Mouse (Mus musculus) ES-E14 (cell line): ENCODE measurements at regions not wholly inside any gene's neighbourhood (a gene's known extent, or its start where the extent isn't known, plus 50 kb on each side); places are given as distances from the start of the nearest gene placed in this dataset.

Source experiments
- DNase-seq: peaks from one replicate; pipeline ENCODE4 v3.0.0-alpha.2; 2013; ENCODE audit warnings: low read depth, low spot score
- H3K27ac ChIP-seq: 2 replicates; pipeline ENCODE4 v1.5.1; 2012; ENCODE audit warnings: low read depth, mild to moderate bottlenecking, low read length, moderate library complexity, mixed read lengths; ENCODE audit not compliant: poor library complexity, insufficient read depth, severe bottlenecking
- H3K36me3 ChIP-seq: 2 replicates; pipeline ENCODE4 v1.6.1; 2012; ENCODE audit warnings: mild to moderate bottlenecking, low read length, moderate library complexity, mixed read lengths; ENCODE audit not compliant: control insufficient read depth, poor library complexity, insufficient read depth, severe bottlenecking
- H3K4me1 ChIP-seq, 2 experiments: fragments of 150-350 bp in 1 of 2; sonication (generic) in 1 of 2; 2 replicates each; pipeline ENCODE4 v1.6.1; 2012; ENCODE audit warnings: low read length in 2 of 2, mild to moderate bottlenecking in 1 of 2, mixed read lengths in 1 of 2; ENCODE audit not compliant: control insufficient read depth in 2 of 2, insufficient read depth in 2 of 2, poor library complexity in 1 of 2
- H3K4me3 ChIP-seq, 2 experiments: fragments of 150-350 bp in 1 of 2; sonication (generic) in 1 of 2; 2 replicates each; pipeline ENCODE4 v1.5.1; 2012; ENCODE audit warnings: low read length in 2 of 2, low read depth in 1 of 2, mild to moderate bottlenecking in 1 of 2, mixed read lengths in 1 of 2; ENCODE audit not compliant: insufficient read depth in 1 of 2, poor library complexity in 1 of 2, severe bottlenecking in 1 of 2
- H3K9ac ChIP-seq: 2 replicates; pipeline ENCODE4 v1.6.1; 2012; ENCODE audit warnings: low read depth, mild to moderate bottlenecking, low read length, mixed read lengths; ENCODE audit not compliant: poor library complexity, insufficient read depth, severe bottlenecking
- H3K9me3 ChIP-seq: fragments of 150-350 bp; sonication (generic); 2 replicates; pipeline ENCODE4 v1.6.1; 2012; ENCODE audit warnings: low read depth, mild to moderate bottlenecking, low read length; ENCODE audit not compliant: control insufficient read depth, insufficient read depth
- CHD2 ChIP-seq: IDR thresholded peaks from 2 replicates; pipeline ENCODE4 v1.6.1; 2014; ENCODE audit warnings: mild to moderate bottlenecking, low read depth, low read length, inconsistent platforms
- HCFC1 ChIP-seq: IDR thresholded peaks from 2 replicates; pipeline ENCODE4 v1.6.1; 2012; ENCODE audit warnings: low read length, inconsistent platforms, borderline replicate concordance; ENCODE audit not compliant: insufficient read depth
- MAFK ChIP-seq: IDR thresholded peaks from 2 replicates; pipeline ENCODE4 v1.6.1; 2014; ENCODE audit warnings: mild to moderate bottlenecking, low read depth, low read length, inconsistent platforms; ENCODE audit not compliant: insufficient read depth
- ZC3H11A ChIP-seq: IDR thresholded peaks from 2 replicates; pipeline ENCODE4 v1.6.1; 2012; ENCODE audit warnings: low read depth, mild to moderate bottlenecking, inconsistent platforms, low read length, borderline replicate concordance
- ZNF384 ChIP-seq: IDR thresholded peaks from 2 replicates; pipeline ENCODE4 v1.6.1; 2012; ENCODE audit warnings: low read depth, low read length, inconsistent platforms
- in situ Hi-C, 2 experiments: fragments of 600-800 bp; cut with MboI; formaldehyde crosslinking; loops; one replicate each; pipeline ENCODE4 v1.15.1; 2025; ENCODE audit warnings: low sequenced_read_pairs in 2 of 2, inconsistent platforms in 1 of 2; ENCODE audit not compliant: unreplicated experiment in 2 of 2

GRCm38 (mm10) chr19:36264397-36264796, 83.7 kb upstream of the Pcgf5 start:
- H3K4me3 ChIP-seq = no peak overlapping the region
- no peak overlapping the region for H3K9ac ChIP-seq
- no peaks in the 10 kb centered on the region for H3K4me1 ChIP-seq
- no peaks in the 10 kb centered on the region for H3K36me3 ChIP-seq
- no peaks in the 10 kb centered on the region for H3K9me3 ChIP-seq
- no peak for TF ChIP-seq ZNF384
- TF ChIP-seq HCFC1 = no peak
- TF ChIP-seq CHD2 = no peak
- no peak for TF ChIP-seq ZC3H11A
- no peak for TF ChIP-seq MAFK
- H3K27ac ChIP-seq = no peak overlapping the region
- DNase-seq = no peak
- in situ Hi-C loops = no loop called here

DNA sequence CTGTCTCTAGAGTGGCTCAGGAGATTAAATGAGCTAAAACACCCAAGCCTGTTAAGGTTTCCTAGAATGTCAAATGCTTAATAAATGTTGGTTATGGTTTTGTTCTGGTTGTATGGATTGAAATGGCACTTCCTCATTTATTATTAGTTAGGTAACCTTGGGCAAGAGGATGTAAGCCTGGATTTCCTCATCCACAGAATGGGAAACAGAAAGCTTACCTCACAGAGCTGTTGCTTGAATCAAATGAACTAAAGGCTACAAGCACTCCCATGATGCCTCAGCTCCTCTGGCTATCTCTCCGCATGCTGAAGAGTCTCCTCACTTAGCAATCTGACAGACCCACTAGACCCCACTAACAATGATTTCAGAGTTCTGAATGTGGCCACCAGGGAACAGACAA, 82.8 kb upstream of the Pcgf5 start:
- DNase-seq = no peak
- Histone ChIP-seq H3K4me3 (no peak overlapping the region), H3K9me3 (no peaks in the 10 kb centered on the region), H3K9ac (no peak overlapping the region), H3K4me1 (no peaks in the 10 kb centered on the region), H3K27ac (no peak overlapping the region), H3K36me3 (no peaks in the 10 kb centered on the region)
- in situ Hi-C loops = no loop called here
- TF ChIP-seq HCFC1 = no peak
- no peak for TF ChIP-seq CHD2
- no peak for TF ChIP-seq ZC3H11A
- no peak for TF ChIP-seq ZNF384
- no peak for TF ChIP-seq MAFK

GRCm38 (mm10) chr19:36266346-36266745, 81.8 kb upstream of the Pcgf5 start:
- no peak for DNase-seq
- no peak for TF ChIP-seq MAFK
- no peak for TF ChIP-seq HCFC1
- TF ChIP-seq CHD2 = no peak
- TF ChIP-seq ZC3H11A = no peak
- no peak for TF ChIP-seq ZNF384
- Histone ChIP-seq H3K9ac (no peak overlapping the region), H3K4me3 (no peak overlapping the region), H3K27ac (no peak overlapping the region), H3K9me3 (no peaks in the 10 kb centered on the region), H3K4me1 (no peaks in the 10 kb centered on the region), H3K36me3 (no peaks in the 10 kb centered on the region)
- in situ Hi-C loops = no loop called here

- Histone ChIP-seq H3K9ac (no peak overlapping the region), H3K4me1 (no peaks in the 10 kb centered on the region), H3K27ac (no peak overlapping the region), H3K4me3 (no peak overlapping the region), H3K36me3 (no peaks in the 10 kb centered on the region), H3K9me3 (no peaks in the 10 kb centered on the region)
- TF ChIP-seq MAFK (no peak), CHD2 (no peak)
- in situ Hi-C loops = no loop called here
- DNase-seq = no peak
These were observed 74.6 kb upstream of the Pcgf5 start for GRCm38 (mm10) chr19:36273466-36273865.

DNA sequence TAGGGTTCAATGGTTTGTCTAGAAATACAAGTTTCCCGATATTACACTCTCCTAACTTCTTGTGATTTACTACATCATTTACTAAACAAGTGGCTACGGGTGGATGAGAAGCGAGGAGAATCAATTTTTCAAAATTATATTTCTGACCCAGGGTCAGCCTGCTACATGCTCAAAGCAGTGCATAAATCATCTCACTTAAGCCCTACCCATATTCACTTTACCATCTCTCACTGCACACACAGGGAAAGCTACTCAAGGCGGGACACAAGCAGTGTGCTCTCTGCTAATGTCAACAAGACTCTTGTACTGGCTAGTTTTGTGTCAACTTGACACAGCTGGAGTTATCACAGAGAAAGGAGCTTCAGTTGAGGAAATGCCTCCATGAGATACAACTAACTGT, 62.6 kb upstream of the Pcgf5 start:
- no peak for TF ChIP-seq ZC3H11A
- no peak for TF ChIP-seq ZNF384
- TF ChIP-seq MAFK = no peak
- no peak for TF ChIP-seq HCFC1
- no peak for TF ChIP-seq CHD2
- no peak overlapping the region for H3K9ac ChIP-seq
- DNase-seq = no peak
- no peaks in the 10 kb centered on the region for H3K9me3 ChIP-seq
- H3K36me3 ChIP-seq = no peaks in the 10 kb centered on the region
- in situ Hi-C loops = no loop called here
- H3K4me1 ChIP-seq = no peaks in the 10 kb centered on the region
- H3K4me3 ChIP-seq = no peak overlapping the region
- H3K27ac ChIP-seq = no peak overlapping the region
